Mouse (Mus musculus) CH12.LX (cell line): ENCODE data around the gene Dupd1. TPM values are rescaled to one million over a fixed set of nuclear protein-coding genes. Genes with fewer than 3 reads are reported as not detected.
A peak's percentile ranks its signal among the peaks of the same experiment; 100 is the strongest.

ENCODE experiments used
- DNase-seq: peaks from one replicate; pipeline ENCODE4 v3.0.0-alpha.2; 2013; ENCODE audit errors: extremely low read depth
- H3K27ac ChIP-seq: 2 replicates; pipeline ENCODE4 v1.5.1; 2012; ENCODE audit warnings: low read depth, mild to moderate bottlenecking, control low read depth, moderate library complexity; ENCODE audit not compliant: insufficient read depth
- H3K27me3 ChIP-seq: replicated peaks from 2 replicates; pipeline ENCODE3; 2012; ENCODE audit warnings: inconsistent platforms
- H3K36me3 ChIP-seq, 2 experiments: replicated peaks in 1 of 2; 2 replicates each; pipeline versions ENCODE3 to v1.6.1; 2012; ENCODE audit warnings: inconsistent platforms in 1 of 2, low read length in 1 of 2, mild to moderate bottlenecking in 1 of 2, mixed read lengths in 1 of 2, moderate library complexity in 1 of 2; ENCODE audit not compliant: control insufficient read depth in 1 of 2, insufficient read depth in 1 of 2
- H3K4me1 ChIP-seq, 2 experiments: 2 replicates each; pipeline ENCODE4 v1.6.1; 2012; ENCODE audit warnings: inconsistent platforms in 1 of 2, moderate library complexity in 1 of 2; ENCODE audit not compliant: insufficient read depth in 2 of 2, control insufficient read depth in 1 of 2
- H3K4me2 ChIP-seq: 2 replicates; pipeline ENCODE4 v1.6.1; 2012; ENCODE audit warnings: low read depth, mild to moderate bottlenecking, control low read depth; ENCODE audit not compliant: poor library complexity, insufficient read depth, severe bottlenecking
- H3K4me3 ChIP-seq, 3 experiments: fragments of 150-350 bp in 1 of 3; sonication (generic) in 1 of 3; replicated peaks in 1 of 3; 2 replicates each; pipeline versions ENCODE3 to v1.5.1; 2011 to 2012; ENCODE audit warnings: low read depth in 2 of 3, low read length in 2 of 3, mild to moderate bottlenecking in 2 of 3, moderate library complexity in 2 of 3, control low read depth in 1 of 3, improper control_type of control experiment in 1 of 3, inconsistent platforms in 1 of 3, mixed read lengths in 1 of 3; ENCODE audit not compliant: poor library complexity in 1 of 3
- H3K79me2 ChIP-seq: replicated peaks from 2 replicates; pipeline ENCODE4 v1.6.1; 2012; ENCODE audit warnings: mild to moderate bottlenecking, moderate library complexity; ENCODE audit not compliant: control insufficient read depth, poor library complexity, insufficient read depth, severe bottlenecking; ENCODE audit errors: extremely low read depth
- H3K9ac ChIP-seq: 2 replicates; pipeline ENCODE4 v1.6.1; 2012; ENCODE audit warnings: low read depth, mild to moderate bottlenecking, control low read depth, moderate library complexity; ENCODE audit not compliant: insufficient read depth
- H3K9me3 ChIP-seq: replicated peaks from 2 replicates; pipeline ENCODE3; 2012; ENCODE audit warnings: low read length, inconsistent platforms, mixed read lengths
- BHLHE40 ChIP-seq: IDR thresholded peaks from 2 replicates; pipeline ENCODE4 v1.6.1; 2011; ENCODE audit warnings: mild to moderate bottlenecking, low read depth, low read length, improper control_type of control experiment
- CHD1 ChIP-seq: IDR thresholded peaks from 2 replicates; pipeline ENCODE4 v1.6.1; 2012; ENCODE audit warnings: low read depth, low read length, improper control_type of control experiment, inconsistent platforms
- CHD2 ChIP-seq: IDR thresholded peaks from 2 replicates; pipeline ENCODE4 v1.6.1; 2011; ENCODE audit warnings: low read length, improper control_type of control experiment
- CTCF ChIP-seq, 2 experiments: IDR thresholded peaks in 1 of 2; conservative IDR thresholded peaks in 1 of 2; 2 replicates each; pipeline ENCODE4 v1.5.1; 2011 to 2012; ENCODE audit warnings: low read depth in 2 of 2, low read length in 2 of 2, improper control_type of control experiment in 1 of 2, inconsistent platforms in 1 of 2, mild to moderate bottlenecking in 1 of 2, moderate library complexity in 1 of 2
- E2F4 ChIP-seq: IDR thresholded peaks from 2 replicates; pipeline ENCODE4 v1.6.1; 2011; ENCODE audit warnings: low read depth, low read length, improper control_type of control experiment; ENCODE audit not compliant: insufficient replicate concordance
- ELF1 ChIP-seq: IDR thresholded peaks from 2 replicates; pipeline ENCODE4 v1.6.1; 2014; ENCODE audit warnings: low read depth, mild to moderate bottlenecking, inconsistent platforms, low read length, improper control_type of control experiment
- EP300 ChIP-seq: IDR thresholded peaks from 2 replicates; pipeline ENCODE4 v1.6.1; 2011; ENCODE audit warnings: low read length, improper control_type of control experiment
- HCFC1 ChIP-seq: IDR thresholded peaks from 2 replicates; pipeline ENCODE4 v1.6.1; 2012; ENCODE audit warnings: low read depth, mild to moderate bottlenecking, inconsistent platforms, low read length, improper control_type of control experiment
- KAT2A ChIP-seq: IDR thresholded peaks from 2 replicates; pipeline ENCODE4 v1.6.1; 2012; ENCODE audit warnings: low read length, improper control_type of control experiment, inconsistent platforms; ENCODE audit not compliant: insufficient replicate concordance
- MAFK ChIP-seq: IDR thresholded peaks from 2 replicates; pipeline ENCODE4 v1.6.1; 2011; ENCODE audit warnings: low read length, improper control_type of control experiment; ENCODE audit not compliant: insufficient replicate concordance
- MEF2A ChIP-seq: IDR thresholded peaks from 2 replicates; pipeline ENCODE4 v1.6.1; 2014; ENCODE audit warnings: low read depth, mild to moderate bottlenecking, inconsistent platforms, low read length, improper control_type of control experiment, borderline replicate concordance
- MXI1 ChIP-seq: IDR thresholded peaks from 2 replicates; pipeline ENCODE4 v1.6.1; 2011; ENCODE audit warnings: mild to moderate bottlenecking, low read depth, low read length, improper control_type of control experiment
- MYC ChIP-seq: IDR thresholded peaks from 2 replicates; pipeline ENCODE4 v1.6.1; 2011; ENCODE audit warnings: low read depth, mild to moderate bottlenecking, improper control_type of control experiment, low read length
- RCOR1 ChIP-seq: conservative IDR thresholded peaks from 2 replicates; pipeline ENCODE4 v1.6.1; 2012; ENCODE audit warnings: low read depth, mild to moderate bottlenecking, inconsistent platforms, low read length, improper control_type of control experiment
- SIN3A ChIP-seq: IDR thresholded peaks from 2 replicates; pipeline ENCODE4 v1.6.1; 2012; ENCODE audit warnings: low read length, improper control_type of control experiment, inconsistent platforms
- SMC3 ChIP-seq: IDR thresholded peaks from 2 replicates; pipeline ENCODE4 v1.6.1; 2011; ENCODE audit warnings: low read depth, low read length, improper control_type of control experiment
- UBTF ChIP-seq: IDR thresholded peaks from 2 replicates; pipeline ENCODE4 v1.6.1; 2012; ENCODE audit warnings: low read depth, mild to moderate bottlenecking, inconsistent platforms, low read length, improper control_type of control experiment, moderate library complexity
- ZC3H11A ChIP-seq: IDR thresholded peaks from 2 replicates; pipeline ENCODE4 v1.6.1; 2012; ENCODE audit warnings: low read depth, mild to moderate bottlenecking, inconsistent platforms, low read length, improper control_type of control experiment
- ZKSCAN1 ChIP-seq: IDR thresholded peaks from 2 replicates; pipeline ENCODE4 v1.6.1; 2012; ENCODE audit warnings: low read depth, inconsistent platforms, low read length, improper control_type of control experiment, borderline replicate concordance
- dilution Hi-C: fragments of 300-500 bp; cut with MboI; formaldehyde crosslinking; loops from 2 replicates; pipeline ENCODE4 v1.14.3; 2020; ENCODE audit warnings: low sequenced_read_pairs; ENCODE audit not compliant: extremely low pct_unique_long_range_greater_than_20kb, extremely low pct_ligation_motif_present
- in situ Hi-C: fragments of 300-500 bp; cut with MboI; formaldehyde crosslinking; loops from 3 replicates; pipeline ENCODE4 v1.14.3; 2019; ENCODE audit warnings: low sequenced_read_pairs, low pct_ligation_motif_present, low pct_unique_long_range_greater_than_20kb, mixed read lengths
- polyA plus RNA-seq: library from polyadenylated mRNA; unstranded; fragments of >175 nt; gene quantifications from 2 replicates; pipeline ENCODE4 v1.2.1, GENCODE M21; 2012; ENCODE audit warnings: low read depth; ENCODE audit not compliant: insufficient read length
- total RNA-seq, 2 experiments: library from RNA; depleted of rRNA; stranded (reverse); fragments of 300-350 nt in 1 of 2; fragments of >200 nt in 1 of 2; gene quantifications; 2 replicates each; pipeline ENCODE4 v1.2.3; 2012 to 2014

Gene Dupd1
- total and polyA plus RNA-seq, 3 experiments = not detected

DNA sequence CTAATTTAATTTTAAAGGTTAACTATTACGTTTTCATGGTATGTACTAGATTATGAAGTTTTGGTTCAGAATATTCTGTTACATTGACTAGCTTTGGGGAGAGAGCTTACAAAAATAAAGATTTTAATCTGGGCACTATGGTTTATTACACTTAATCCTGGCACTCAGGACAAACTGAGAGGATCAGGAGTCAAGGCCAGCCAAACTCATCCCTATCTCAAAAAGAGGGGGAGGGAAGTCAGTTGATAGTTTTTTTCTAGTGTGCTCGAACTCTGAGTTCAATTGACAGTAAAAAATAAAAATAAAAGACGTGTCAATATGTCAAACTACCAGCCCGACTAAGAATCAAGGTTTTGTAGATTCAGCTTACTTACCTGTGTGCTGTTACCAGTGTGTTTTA is 39.0 kb upstream of the Dupd1 start:
- no peak for TF ChIP-seq SIN3A
- TF ChIP-seq, all 38 proteins: peak for 0
- no peak overlapping the region for H3K4me3 ChIP-seq
- no peaks in the 10 kb centered on the region for H3K27me3 ChIP-seq
- H3K4me2 ChIP-seq = no peak overlapping the region
- H3K4me1 ChIP-seq = peaks cover 5 to 30% of the 10 kb centered on the region in 2 experiments
- in situ Hi-C loops = no loop called here
- H3K27ac ChIP-seq = no peak overlapping the region
- DNase-seq = no peak
- H3K36me3 ChIP-seq = peaks cover 0 to 2% of the 10 kb centered on the region in 2 experiments
- H3K9me3 ChIP-seq = no peaks in the 10 kb centered on the region
- no peak overlapping the region for H3K9ac ChIP-seq
- dilution Hi-C loops = no loop called here
- H3K79me2 ChIP-seq = peaks cover 19% of the 10 kb centered on the region

DNA sequence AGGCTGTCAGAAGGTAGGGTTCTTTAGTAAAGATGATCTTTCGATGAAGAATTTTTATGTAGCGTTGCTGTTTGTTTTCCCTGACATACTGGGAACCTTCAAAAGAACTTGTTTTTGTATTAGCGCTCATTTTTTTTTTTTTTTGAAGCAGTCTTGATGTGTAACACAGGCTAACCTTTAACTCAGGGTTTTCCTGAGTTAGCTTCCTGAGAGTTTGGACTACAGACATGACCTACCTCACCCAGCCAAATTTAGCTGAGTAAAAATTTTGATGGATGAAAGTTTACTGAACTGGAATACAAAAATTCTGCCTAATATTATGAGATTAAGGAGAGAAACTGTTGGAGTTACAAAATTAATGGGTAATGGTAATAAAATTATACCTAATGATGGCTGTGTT is 38.0 kb upstream of the Dupd1 start:
- no peak overlapping the region for H3K9ac ChIP-seq
- peak overlapping the region; percentile 48 for H3K4me2 ChIP-seq
- in situ Hi-C loops = no loop called here
- no peak for DNase-seq
- H3K27ac ChIP-seq = no peak overlapping the region
- dilution Hi-C loops = no loop called here
- H3K27me3 ChIP-seq = no peaks in the 10 kb centered on the region
- peaks cover 19% of the 10 kb centered on the region for H3K79me2 ChIP-seq
- H3K4me1 ChIP-seq = peaks cover 5 to 33% of the 10 kb centered on the region in 2 experiments
- TF ChIP-seq MAFK (no peak), SMC3 (no peak), CHD1 (no peak), EP300 (no peak), ZC3H11A (no peak), BHLHE40 (no peak), HCFC1 (no peak), MEF2A (no peak)
- H3K9me3 ChIP-seq = no peaks in the 10 kb centered on the region
- no peak overlapping the region for H3K4me3 ChIP-seq
- H3K36me3 ChIP-seq = peaks cover 0 to 2% of the 10 kb centered on the region in 2 experiments

DNA sequence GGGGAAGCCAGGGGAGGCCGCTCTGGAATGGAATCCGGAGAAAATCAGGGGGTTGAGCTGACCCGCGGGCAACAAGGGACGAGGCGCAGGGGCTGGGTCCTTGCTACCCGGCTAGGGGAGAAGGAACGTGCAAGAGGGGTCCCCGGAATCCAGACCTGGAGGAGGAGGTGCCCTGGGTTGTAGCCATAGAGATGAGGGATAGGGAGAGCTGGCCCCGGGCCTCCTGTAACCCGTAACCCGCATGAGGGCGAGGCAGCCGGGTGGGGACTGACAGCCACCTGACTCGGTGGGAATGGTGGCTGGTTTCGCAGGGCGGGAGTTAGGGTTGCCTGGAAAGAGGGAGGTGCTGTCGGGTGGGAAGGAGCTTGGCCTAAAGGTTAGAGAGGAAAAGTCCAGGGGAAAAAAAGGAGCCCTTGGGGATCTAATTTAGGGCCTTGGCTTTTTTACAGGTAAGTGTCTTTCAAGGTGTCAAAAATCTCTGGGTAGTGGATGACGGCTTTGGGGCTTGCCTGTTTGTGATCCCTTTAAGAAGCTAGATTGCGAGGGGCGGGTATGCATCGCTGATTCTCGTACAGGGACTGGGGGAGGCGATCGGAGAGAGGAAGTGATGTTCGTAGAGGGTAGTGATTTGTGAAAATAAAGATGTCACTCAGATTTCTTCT is 36.6 kb upstream of the Dupd1 start, which contains the start of gene Dusp13:
TSS of gene Dusp13 (minus strand) at position 301 of the 662 bp plus-strand sequence.
- H3K27ac ChIP-seq = peak within 1 kb of the TSS; percentile 35
- in situ Hi-C loops = no loop called here

More for the DNA sequence above, 36.6 kb upstream of the Dupd1 start, which contains the start of gene Dusp13:
- Histone ChIP-seq H3K9me3 (no peaks in the 10 kb centered on the region), H3K27me3 (no peaks in the 10 kb centered on the region), H3K4me3 (peak within 1 kb of the TSS; percentile 79 to 90 (median 88)), H3K4me1 (peaks cover 5 to 33% of the 10 kb centered on the region in 2 experiments), H3K79me2 (peaks cover 19% of the 10 kb centered on the region), H3K9ac (peak within 1 kb of the TSS; percentile 84), H3K4me2 (peak within 1 kb of the TSS; percentile 48), H3K36me3 (peaks cover 0 to 2% of the 10 kb centered on the region in 2 experiments)
- dilution Hi-C loops = no loop called here
- DNase-seq = peak; percentile 77
- TF ChIP-seq CTCF (conservative IDR thresholded peaks at IDR 0.05 in 1 of 2, IDR thresholded peaks at IDR 0.05 in 1 of 2; ENCODE audit: low read depth in 2 of 2, low read length in 2 of 2) (no peak), SIN3A (peak; percentile 40; the same call in 1 of the 2 replicates), CHD2 (peak; percentile 23; the same call in 1 of the 2 replicates), MYC (no peak), E2F4 (no peak), ELF1 (no peak), MXI1 (0 out of 2 replicates have a peak, but pooled peaks have one; percentile 28), KAT2A (no peak), RCOR1 (no peak), ZKSCAN1 (no peak), UBTF (peak; percentile 61; the same call in 1 of the 2 replicates)
